Mouse (Mus musculus): Measurements from ENCODE around the gene Dcaf11. TPM values are rescaled to one million over a fixed set of nuclear protein-coding genes. Genes with fewer than 3 reads are reported as not detected.
A peak's percentile ranks its signal among the peaks of the same experiment; 100 is the strongest.

The Dcaf11 gene
- total RNA-seq, 2 experiments from 2014 or later = 129 to 130 TPM

DNA sequence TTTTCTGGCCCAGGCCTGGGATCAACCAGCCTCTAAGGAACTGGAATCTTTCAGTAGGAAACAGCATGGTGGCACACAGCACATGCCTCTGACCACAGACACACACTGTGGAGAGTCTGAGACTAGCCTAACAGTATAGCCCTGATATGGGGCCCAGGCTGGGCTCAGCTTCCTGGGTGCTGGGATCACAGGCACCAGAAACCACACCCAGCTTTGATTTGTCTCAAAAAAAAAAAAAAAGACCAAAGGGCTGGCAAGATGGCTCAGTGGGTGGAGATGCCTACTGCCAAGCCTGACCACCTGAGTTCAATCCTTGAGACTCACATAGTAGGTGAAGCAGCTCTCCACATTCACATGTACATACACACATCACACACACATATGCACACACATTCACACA is 5.2 kb upstream of the Dcaf11 start:
- intact Hi-C loops (cut with DNase I) = no loop called here
- DNase-seq (ENCODE audit: low spot score) = no peak

DNA sequence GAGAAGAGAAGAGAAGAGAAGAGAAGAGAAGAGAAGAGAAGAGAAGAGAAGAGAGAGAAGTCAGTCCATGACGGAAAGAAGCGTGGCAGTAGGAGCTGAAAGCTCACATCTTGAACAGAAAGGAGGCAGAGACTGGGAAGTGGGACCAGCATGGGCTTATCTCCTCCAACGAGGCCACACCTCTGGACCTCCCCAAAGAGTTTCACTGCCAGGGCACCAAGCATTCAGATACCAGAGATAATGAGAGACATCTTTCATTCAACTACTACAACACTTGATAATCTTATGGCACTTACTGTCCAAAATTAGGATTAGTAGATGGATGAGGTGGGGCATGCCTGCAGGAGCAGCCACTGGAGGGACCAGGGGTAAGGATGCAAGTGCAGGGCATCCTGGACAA is 4.0 kb upstream of the Dcaf11 start:
- no peak for DNase-seq (ENCODE audit: low spot score)
- intact Hi-C loops (cut with DNase I) = loop anchor here (2.0 kb wide), 1 partner anchor 15 kb away; the partner anchor contains the start of gene Pck2

DNA sequence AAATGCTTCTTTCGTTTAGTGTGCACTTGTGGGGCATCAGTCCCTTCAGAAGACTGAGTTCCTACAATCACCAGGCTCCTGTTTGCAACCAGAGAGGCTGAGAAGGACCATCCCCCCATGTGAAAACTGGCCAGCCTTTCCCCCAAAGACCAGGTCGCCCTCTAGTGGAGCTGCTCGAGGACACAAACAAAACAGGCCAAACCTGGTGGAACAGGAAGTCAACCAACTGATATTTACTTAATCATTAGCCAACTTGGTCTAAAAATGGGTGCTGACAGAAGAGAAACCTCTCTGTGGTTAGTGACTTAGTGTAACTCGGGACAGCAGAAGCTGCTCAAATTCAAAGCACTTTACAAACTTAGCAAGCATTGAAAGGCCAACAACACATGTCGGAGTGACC is 2.8 kb upstream of the Dcaf11 start:
- peak; percentile 52 for DNase-seq (ENCODE audit: low spot score)
- intact Hi-C loops (cut with DNase I) = loop anchor here (1.0 to 2.0 kb wide), 2 partner anchors 16 to 60 kb away; partner anchors contain the start of gene Pck2

DNA sequence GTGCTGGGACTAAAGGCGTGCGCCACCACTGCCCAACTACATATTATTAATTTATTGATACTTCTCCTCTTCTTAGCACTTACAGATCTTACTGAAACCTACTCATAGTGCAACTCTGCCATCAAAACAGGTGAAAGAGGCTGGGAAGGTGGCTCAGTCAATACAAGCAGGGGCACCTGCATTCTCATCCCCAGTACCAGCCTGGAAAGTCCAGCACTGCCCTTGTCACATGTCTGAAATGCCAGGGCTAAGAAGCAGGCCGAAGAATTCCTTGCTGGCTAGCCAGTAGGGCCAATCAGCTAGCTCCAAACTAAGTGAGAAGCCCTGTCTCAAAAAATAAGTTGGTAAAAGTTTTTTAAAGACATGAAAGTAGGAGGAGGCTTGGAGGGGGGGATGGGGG is 2.2 kb upstream of the Dcaf11 start:
- intact Hi-C loops (cut with DNase I) = loop anchor here (1.0 to 2.0 kb wide), 2 partner anchors 17 to 60 kb away; partner anchors contain the start of gene Pck2
- no peak for DNase-seq (ENCODE audit: low spot score)

DNA sequence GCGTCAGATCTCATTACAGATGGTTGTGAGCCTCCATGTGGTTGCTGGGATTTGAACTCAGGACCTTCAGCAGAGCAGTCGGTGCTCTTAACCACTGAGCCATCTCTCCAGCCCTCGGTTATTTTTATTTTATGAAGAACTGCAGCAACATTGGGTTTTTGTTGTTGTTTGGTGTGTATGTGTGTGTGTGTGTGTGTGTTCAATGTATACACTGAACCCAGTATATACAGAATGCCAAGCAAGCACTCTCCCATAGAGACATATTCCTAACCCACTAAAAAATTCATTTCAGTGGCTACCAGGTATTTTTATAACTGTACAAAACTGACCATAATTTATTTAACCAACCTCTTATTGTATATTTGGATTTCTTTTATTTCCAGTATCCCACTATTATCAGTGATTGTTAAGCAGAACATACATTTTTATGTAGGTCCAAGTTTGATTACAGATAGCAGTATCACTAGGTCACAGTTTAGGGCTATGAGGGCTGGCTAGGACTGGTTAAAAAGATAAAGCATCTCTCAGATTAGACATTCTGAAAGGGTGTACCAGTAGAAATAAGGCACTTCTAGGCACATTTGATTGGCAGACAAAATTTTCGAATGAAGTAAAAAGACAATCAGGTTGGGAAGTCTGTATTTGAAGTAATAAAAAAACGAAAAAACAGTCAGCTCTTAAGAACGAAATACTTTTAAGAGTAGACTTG is 912 bp upstream of the Dcaf11 start:
- DNase-seq (ENCODE audit: low spot score) = no peak
- intact Hi-C loops (cut with DNase I) = no loop called here

DNA sequence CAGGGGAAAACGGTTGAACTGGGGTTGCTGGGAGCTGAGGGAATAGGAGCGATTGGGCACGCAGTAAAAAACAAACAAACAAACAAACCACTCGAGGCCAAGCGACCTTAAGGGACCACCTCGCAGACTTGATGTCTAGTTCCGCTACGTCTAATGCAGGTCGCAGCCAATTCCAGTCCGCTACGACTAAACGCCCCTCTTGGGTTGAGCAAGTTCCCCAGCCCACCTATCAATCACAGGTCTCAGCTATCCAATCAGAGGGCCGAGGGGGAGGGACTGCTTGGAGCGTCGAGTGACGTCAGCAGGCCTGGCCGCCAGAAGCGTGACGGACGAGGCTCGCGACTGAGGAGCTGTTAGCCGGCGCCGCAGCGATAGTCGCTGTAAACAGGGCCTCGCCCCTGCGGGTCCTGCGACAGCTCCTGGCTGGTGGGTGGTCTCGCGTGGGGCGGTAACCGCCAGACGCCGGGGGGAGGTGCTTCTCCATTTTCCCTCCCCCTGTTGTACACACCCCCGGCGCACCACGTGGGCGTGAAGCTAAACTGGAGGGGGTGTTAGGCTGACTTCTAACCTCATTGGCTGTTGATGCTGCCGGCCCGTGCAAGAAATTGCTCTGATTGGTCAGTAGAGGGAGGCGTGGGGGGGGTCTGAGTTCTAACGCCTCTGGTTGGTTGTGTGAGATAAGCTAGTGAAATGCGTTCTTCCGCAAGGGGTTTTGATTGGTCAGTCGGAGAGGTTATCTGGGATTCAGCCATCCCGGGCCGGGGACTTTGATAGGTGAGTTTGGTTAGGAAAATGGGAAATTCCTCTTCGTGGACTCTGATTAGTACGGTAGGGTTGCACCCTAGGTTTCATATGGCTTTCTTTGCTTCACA is 632 bp downstream of the Dcaf11 start, which contains the start of gene A730061H03Rik:
Gene A730061H03Rik, minus strand, starts transcription at position 205 of the 872 bp plus-strand sequence.
- intact Hi-C loops (cut with DNase I) = loop anchor here (5.0 kb wide), 1 partner anchor 42 kb away; the partner anchor contains the start of gene Irf9
- peak; percentile 97 for DNase-seq (ENCODE audit: low spot score)

DNA sequence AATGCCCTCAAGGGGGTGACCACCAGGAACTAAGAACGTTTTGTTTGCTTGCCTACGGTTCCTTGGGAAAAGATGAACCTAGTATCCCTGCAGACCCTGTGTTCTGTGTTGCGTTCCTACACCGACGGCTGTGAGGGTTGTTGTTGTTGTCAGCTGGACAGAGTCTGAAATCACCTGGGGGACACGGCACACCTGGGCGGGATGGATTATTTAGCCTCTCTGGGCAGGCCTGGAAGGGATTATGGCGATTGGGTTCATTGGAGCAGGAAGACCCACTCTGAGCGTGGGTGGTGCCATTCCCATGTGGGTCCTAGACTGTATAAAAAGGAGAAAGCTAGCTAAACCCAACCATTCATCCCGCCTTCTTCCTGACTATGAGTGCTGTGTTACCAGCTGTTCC is 2.1 kb downstream of the Dcaf11 start:
- no peak for DNase-seq (ENCODE audit: low spot score)
- intact Hi-C loops (cut with DNase I) = loop anchor here (2.0 to 5.0 kb wide), 2 partner anchors 29 to 40 kb away; partner anchors contain the start of genes Irf9, Psme2 and Rnf31

DNA sequence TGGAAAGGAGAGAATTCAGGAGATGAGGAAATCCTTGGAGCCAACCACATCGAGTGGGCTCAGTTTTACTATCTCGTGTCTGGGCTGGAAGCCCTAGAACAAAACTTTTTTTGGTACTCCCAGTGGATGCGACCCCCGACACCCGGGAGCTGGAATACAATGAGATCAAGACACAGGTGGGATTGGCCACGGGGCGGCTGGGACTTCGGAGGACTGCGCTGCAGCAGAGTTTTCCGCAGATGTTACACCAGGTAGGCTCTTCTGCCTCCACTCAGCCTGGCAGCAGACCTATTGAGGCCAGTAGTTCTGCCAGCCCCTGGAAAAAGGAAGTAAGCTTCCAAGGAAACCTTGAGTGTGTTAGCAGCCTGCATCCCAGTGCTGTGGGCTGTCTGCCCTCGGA is 3.4 kb downstream of the Dcaf11 start:
- intact Hi-C loops (cut with DNase I) = loop anchor here (2.0 to 5.0 kb wide), 2 partner anchors 28 to 39 kb away; partner anchors contain the start of genes Irf9, Psme2 and Rnf31
- DNase-seq (ENCODE audit: low spot score) = no peak

DNA sequence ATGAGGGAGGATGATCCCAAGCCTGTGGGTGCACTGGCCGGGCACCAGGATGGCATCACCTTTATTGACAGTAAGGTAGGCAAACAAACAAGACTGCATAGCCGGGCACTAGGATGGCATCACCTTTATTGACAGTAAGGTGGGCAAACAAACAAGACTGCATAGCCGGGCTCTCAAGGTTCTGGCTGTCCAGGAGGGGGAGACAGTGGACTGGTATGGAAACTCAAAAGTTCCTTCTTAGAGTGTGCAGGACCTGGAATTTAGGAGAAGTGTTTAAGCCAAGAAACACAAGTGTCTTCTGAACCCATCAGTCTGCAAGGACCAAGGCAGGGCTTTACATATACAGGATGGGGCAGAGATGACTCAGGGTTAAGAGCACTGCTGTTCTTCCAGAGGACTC is 5.9 kb downstream of the Dcaf11 start:
- intact Hi-C loops (cut with DNase I) = no loop called here
- no peak for DNase-seq (ENCODE audit: low spot score)

DNA sequence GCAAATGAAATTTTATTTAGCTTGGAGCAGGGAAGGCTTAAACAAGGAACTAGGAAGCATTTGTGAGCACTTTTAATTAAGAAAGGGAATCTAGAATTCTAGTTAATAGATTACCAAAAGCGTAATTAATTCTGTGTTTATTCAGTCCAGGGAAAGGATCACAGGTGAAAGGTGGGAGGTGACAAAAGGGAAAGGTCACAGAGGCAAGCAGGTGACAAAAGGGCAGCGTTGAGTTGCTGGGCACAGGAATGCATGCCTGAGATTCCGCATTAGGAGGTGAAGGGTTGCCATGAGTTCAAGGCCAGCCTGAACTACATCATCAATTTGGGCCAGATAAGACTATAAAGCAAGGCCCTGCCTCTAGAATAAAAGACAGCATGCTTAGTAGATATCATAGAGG is 7.7 kb downstream of the Dcaf11 start:
- DNase-seq (ENCODE audit: low spot score) = no peak
- intact Hi-C loops (cut with DNase I) = no loop called here

DNA sequence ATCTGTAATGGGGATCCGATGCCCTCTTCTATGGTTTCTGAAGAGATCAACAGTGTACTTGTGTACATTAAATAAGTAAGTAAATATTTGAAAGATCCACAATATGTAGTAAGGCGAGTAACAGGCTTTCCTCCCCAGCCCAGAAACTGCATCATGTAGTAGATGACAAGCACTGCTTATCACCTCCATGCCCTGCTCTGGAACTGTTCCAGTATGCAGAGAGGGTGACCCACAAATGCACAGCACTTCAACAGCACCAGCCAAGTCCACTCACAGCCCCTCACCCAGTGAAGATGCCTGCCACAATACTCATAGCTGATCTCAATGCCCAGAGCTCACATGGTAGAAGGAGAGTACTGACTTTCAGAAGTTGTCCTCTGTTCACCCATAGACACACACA is 10.8 kb downstream of the Dcaf11 start:
- no peak for DNase-seq (ENCODE audit: low spot score)
- intact Hi-C loops (cut with DNase I) = no loop called here

DNA sequence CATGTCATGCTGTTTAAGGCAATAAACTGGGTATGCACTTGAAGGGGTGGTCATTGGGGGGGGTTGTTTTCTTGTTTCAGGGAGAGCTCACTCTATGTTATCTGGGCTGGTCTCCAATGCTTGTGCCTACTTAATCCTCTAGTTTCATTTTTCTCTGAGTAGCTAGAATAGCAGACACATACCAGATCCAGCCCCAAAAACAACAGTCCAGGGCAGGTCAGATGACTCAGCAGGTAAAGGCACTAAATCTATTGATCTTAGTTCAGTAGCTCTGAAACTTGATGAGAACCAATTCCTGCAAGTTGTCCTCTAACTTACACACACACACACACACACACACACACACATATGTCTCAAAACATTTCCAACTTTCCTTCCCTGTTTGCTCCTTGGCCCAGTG is 12.0 kb downstream of the Dcaf11 start:
- intact Hi-C loops (cut with DNase I) = no loop called here
- DNase-seq (ENCODE audit: low spot score) = no peak

DNA sequence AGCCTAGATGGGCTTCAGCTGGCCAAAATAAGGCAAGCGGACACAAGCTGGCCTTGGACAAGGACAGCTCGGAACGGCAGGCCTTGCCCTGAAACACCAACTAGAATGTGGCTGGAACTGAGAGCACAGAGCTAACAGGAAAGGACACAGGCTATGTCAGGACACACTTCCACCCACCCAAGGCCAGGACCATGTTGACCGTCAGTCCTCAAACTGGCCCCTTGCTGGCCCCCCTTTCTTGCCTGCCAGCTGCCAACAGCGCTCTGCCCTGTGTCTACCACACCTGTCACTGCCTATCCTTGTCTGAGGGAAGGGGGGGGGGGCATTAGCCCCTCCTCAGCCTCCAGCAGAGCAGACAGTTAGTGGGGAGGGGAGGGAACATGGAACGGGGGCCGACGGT is 15.5 kb downstream of the Dcaf11 start, which contains the start of gene Fitm1:
Gene Fitm1, plus strand, starts transcription at position 316 of the 400 bp plus-strand sequence.
- DNase-seq (ENCODE audit: low spot score) = no peak
- intact Hi-C loops (cut with DNase I) = no loop called here

DNA sequence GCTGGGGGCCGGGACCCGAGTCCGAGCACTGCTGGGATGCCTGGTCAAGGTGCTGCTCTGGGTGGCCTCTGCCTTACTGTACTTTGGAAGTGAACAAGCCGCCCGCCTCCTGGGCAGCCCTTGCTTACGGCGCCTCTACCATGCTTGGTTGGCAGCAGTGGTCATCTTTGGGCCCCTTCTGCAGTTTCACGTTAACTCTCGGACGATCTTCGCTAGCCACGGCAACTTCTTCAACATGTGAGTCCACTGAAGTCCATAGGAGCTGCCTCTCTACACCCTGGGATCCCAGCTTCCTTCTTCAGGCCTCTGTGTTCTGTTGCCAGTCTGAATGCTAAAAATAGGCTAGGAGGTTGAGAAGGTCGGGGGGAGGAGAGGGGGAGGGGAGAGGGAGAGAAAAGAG is 15.9 kb downstream of the Dcaf11 start:
- intact Hi-C loops (cut with DNase I) = no loop called here
- no peak for DNase-seq (ENCODE audit: low spot score)

DNA sequence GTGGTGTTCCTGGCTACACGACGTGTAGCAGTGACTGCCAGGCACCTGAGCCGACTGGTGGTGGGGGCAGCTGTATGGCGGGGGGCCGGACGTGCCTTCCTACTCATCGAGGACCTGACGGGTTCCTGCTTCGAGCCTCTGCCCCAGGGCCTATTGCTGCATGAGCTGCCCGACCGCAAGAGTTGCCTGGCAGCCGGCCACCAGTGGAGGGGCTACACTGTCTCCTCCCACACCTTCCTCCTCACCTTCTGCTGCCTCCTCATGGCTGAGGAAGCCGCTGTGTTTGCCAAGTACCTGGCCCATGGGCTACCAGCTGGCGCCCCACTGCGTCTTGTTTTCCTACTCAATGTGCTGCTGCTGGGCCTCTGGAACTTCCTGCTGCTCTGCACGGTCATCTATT is 16.6 kb downstream of the Dcaf11 start:
- no peak for DNase-seq (ENCODE audit: low spot score)
- intact Hi-C loops (cut with DNase I) = no loop called here

DNA sequence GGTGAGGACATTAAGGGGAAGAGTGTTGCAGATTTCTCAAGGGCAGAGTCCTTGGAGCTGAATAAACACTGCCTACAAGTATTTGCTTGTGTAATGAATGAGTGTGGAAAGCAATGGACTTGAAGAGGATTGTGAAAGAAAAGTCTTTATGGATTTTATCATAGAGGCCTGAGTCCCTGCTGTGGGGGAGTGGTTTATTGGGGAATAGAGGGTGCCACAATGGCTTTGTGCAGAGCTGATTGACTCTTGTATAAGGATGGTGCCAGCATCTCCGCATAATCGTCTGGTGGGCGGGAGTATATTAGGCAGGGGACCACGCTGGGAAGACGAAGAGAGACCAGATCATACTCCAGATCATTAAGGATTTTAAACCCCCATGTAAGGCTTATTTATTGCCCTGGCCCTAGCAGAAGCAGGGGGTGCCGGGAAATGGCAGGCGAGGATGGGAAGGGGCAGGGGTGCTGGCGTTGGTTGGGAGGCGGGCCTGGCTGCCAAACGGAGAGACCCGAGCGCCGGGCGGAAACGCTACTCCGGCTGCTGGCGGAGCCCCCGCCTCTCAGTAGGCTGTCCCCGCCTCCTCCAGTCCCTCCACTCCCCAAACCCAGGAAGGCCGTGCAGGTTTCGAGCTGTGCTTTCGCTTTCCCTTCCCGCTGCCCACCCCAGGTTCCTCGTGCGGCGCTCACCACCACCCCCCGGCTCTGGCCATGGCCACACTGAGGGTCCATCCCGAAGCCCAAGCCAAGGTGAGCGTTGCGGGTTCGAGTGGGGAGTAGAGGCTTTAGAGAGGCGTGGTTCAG is 18.3 kb downstream of the Dcaf11 start, which contains the start of gene Psme1:
Gene Psme1, plus strand, starts transcription at position 253 of the 797 bp plus-strand sequence.
- intact Hi-C loops (cut with DNase I) = no loop called here
- peak; percentile 71 for DNase-seq (ENCODE audit: low spot score)

DNA sequence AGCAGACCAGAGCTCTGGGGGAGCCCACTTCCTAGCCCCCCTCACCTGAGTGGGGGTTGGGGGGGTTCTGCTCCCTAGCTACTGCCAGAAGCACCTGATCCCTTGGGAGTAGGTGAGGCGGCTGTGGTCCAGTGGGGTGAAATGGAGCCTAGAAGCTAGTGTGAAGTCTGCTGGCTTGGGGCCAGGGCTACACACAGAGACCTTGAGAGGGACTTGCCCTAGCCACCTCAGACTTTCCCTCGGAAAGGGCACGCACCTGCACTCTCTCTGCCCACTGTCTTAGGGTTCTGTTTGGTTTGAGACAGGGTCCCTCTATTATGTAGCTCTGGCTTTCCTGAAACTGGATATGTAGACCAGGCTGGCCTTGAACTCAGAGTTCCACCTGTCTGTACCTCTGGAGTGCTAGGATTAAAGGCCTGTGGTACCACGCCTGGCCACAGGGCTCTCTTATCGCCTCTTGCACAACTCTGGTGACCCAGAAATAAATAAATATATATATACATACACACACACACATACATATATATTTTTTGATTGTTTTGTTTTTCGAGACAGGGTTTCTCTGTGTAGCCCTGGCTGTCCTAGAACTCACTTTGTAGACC is 19.0 kb downstream of the Dcaf11 start:
- DNase-seq (ENCODE audit: low spot score) = peak; percentile 38
- intact Hi-C loops (cut with DNase I) = no loop called here

DNA sequence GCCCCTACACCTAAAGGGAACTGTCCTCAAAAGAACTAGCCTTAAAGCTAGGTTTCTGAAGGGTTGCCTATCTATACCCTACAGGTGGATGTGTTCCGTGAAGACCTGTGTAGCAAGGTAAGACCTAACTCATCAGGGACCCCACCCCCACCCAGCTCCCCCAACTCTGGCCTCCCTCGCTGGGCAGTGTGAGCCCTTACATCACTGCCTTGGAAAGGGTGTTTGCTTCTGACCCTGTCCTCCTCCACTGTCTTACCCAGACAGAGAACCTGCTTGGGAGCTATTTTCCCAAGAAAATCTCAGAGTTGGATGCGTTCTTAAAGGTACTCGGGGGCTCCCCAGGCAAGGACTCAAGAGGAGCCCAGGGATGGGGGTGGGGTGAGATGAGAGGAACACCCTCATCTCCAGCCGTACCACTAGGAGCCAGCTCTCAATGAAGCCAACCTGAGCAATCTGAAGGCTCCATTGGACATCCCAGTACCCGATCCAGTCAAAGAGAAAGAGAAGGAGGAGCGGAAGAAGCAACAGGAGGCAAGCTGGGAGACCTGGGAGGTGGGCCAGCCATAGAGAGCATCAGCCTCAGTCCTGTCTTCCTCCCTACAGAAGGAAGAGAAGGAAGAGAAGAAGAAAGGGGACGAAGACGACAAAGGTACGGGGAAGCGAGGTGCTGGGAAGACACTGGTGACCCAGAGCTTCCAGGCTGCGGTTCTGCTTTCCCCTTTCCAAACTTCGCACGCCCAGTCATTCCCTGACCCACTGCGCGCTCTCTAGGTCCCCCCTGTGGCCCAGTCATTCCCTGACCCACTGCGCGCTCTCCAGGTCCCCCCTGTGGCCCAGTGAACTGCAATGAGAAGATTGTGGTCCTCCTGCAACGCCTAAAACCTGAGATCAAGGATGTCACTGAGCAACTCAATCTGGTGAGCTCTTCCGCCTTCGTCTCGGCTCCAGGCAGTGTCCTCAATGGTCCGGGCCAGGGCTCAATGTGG is 20.0 kb downstream of the Dcaf11 start:
- no peak for DNase-seq (ENCODE audit: low spot score)
- intact Hi-C loops (cut with DNase I) = no loop called here

All from heart, postnatal 25 days (tissue).